In genomic region chr5:73157502-73157901, GRCm38 (mm10) we compare ENCODE assay signal across 18 mouse cellular contexts.
A peak's percentile ranks its signal among the peaks of the same experiment; 100 is the strongest.
DNase-seq lines count a peak whose midpoint lies in the region; ATAC-seq lines count a peak whose summit lies in the region.
"Had no signal": no experiment of that assay in that cellular context is flagged by ENCODE, and none has a peak within 500 bp of the region (broad histone marks: within the 10 kb centered on the region; RNA-seq: fewer than 3 reads in every experiment).

No protein-coding gene starts in this region.

- H3K4me3 ChIP-seq in hindbrain, embryonic 14.5 days (replicated peaks; ENCODE audit: low read length) = no peak overlapping the region
- H3K4me3 ChIP-seq in hindbrain, embryonic 13.5 days = no peak overlapping the region
- H3K4me3 ChIP-seq: forebrain, embryonic 13.5 days; gastrocnemius, adult 2 months; hindbrain, embryonic 12.5 days had no signal

- DNase-seq in hindbrain, embryonic 14.5 days (ENCODE audit: low spot score) = no peak
- peak; percentile 60 to 63 for DNase-seq in spleen, postnatal 36 days (ENCODE audit: low spot score in 2 of 2)
- DNase-seq in spleen, postnatal 14 days (ENCODE audit: low spot score in 2 of 2) = no peak
- peak; percentile 60 for DNase-seq in splenic B cell, adult 2 months (ENCODE audit: low read depth, low spot score)
- no peak for DNase-seq in lung, postnatal 4 days
- DNase-seq in lung, postnatal 14 days = no peak
- DNase-seq: adrenal gland, adult 8-10 months; adrenal gland, postnatal 36 days; cerebellum, adult 2 months; cerebellum, postnatal 10 days; gastrocnemius, adult 2 months; gastrocnemius, postnatal 25 days; heart, postnatal 10 days; heart, postnatal 4 days had no signal

- H3K36me3 ChIP-seq in hindbrain, embryonic 14.5 days (replicated peaks; ENCODE audit: control insufficient read depth, insufficient read depth) = no peaks in the 10 kb centered on the region
- no peaks in the 10 kb centered on the region for H3K36me3 ChIP-seq in hindbrain, embryonic 13.5 days
- H3K36me3 ChIP-seq in splenic B cell, adult 2 months (ENCODE audit: control insufficient read depth, insufficient read depth, low read length, poor library complexity, severe bottlenecking) = no peaks in the 10 kb centered on the region
- H3K36me3 ChIP-seq: hindbrain, embryonic 12.5 days had no signal

- no peak overlapping the region for H3K4me2 ChIP-seq in hindbrain, embryonic 14.5 days (replicated peaks)
- H3K4me2 ChIP-seq in hindbrain, embryonic 13.5 days = no peak overlapping the region
- H3K4me2 ChIP-seq: forebrain, embryonic 13.5 days; hindbrain, embryonic 12.5 days had no signal

- H3K9ac ChIP-seq in hindbrain, embryonic 14.5 days = no peak overlapping the region
- H3K9ac ChIP-seq in hindbrain, embryonic 13.5 days = no peak overlapping the region
- H3K9ac ChIP-seq: forebrain, embryonic 13.5 days; hindbrain, embryonic 12.5 days had no signal

- H3K4me1 ChIP-seq in hindbrain, embryonic 14.5 days (replicated peaks; ENCODE audit: control insufficient read depth, insufficient read depth, low read length) = no peaks in the 10 kb centered on the region
- peaks cover 36% of the 10 kb centered on the region for H3K4me1 ChIP-seq in hindbrain, embryonic 13.5 days (replicated peaks)

- no peaks in the 10 kb centered on the region for H3K9me3 ChIP-seq in hindbrain, embryonic 14.5 days (ENCODE audit: control insufficient read depth, low read length)
- H3K9me3 ChIP-seq in hindbrain, embryonic 13.5 days = no peaks in the 10 kb centered on the region
- H3K9me3 ChIP-seq: forebrain, embryonic 13.5 days; G1E; hindbrain, embryonic 12.5 days had no signal

- no peaks in the 10 kb centered on the region for H3K27me3 ChIP-seq in hindbrain, embryonic 14.5 days (ENCODE audit: control insufficient read depth, insufficient read depth, low read length)
- no peaks in the 10 kb centered on the region for H3K27me3 ChIP-seq in hindbrain, embryonic 13.5 days
- H3K27me3 ChIP-seq in splenic B cell, adult 2 months (ENCODE audit: control insufficient read depth, insufficient read depth, low read length, poor library complexity, severe bottlenecking) = no peaks in the 10 kb centered on the region
- H3K27me3 ChIP-seq: forebrain, embryonic 13.5 days; hindbrain, embryonic 12.5 days had no signal

- 82% methylated on average over 6 of the region's 6 CpGs for WGBS in hindbrain, embryonic 14.5 days
- WGBS in hindbrain, embryonic 13.5 days = 78% methylated on average over 6 of the region's 6 CpGs

- H3K27ac ChIP-seq in hindbrain, embryonic 14.5 days = peak overlapping the region; percentile 43; the same call in 1 of the 2 replicates
- no peak overlapping the region for H3K27ac ChIP-seq in hindbrain, embryonic 13.5 days
- H3K27ac ChIP-seq: forebrain, embryonic 13.5 days; gastrocnemius, adult 2 months had no signal

- no peak for ATAC-seq in hindbrain, embryonic 14.5 days (ENCODE audit: low FRiP score)
- ATAC-seq in hindbrain, embryonic 13.5 days (ENCODE audit: low FRiP score) = no peak
- ATAC-seq: forebrain, embryonic 13.5 days had no signal

Comparison
In these comparisons a context has a peak if more than half of its experiments do, and no peak if none do; other contexts are left out.
1. DNase-seq: peak in spleen, postnatal 36 days (2 of 2) and splenic B cell, adult 2 months (single experiment); none in hindbrain, embryonic 14.5 days (single experiment), spleen, postnatal 14 days (0 of 2), lung, postnatal 4 days (0 of 2) and lung, postnatal 14 days (single experiment).